Mouse (Mus musculus): Measurements from ENCODE around the gene Ppfia4.

Ppfia4 gene

GRCm38 (mm10) chr1:134332770-134333271, at the start of gene Ppfia4:
Gene Ppfia4 (minus strand): TSS chr1:134332928.
- no peak for TF ChIP-seq GATA4 (IDR thresholded peaks at IDR 0.05; ENCODE audit: insufficient replicate concordance, low read length)

- TF ChIP-seq GATA4 (IDR thresholded peaks at IDR 0.05; ENCODE audit: insufficient replicate concordance, low read length), result no peak
Observed at GRCm38 (mm10) chr1:134381795-134382625, 49.3 kb upstream of the Ppfia4 start.

- no peak for TF ChIP-seq GATA4 (IDR thresholded peaks at IDR 0.05; ENCODE audit: insufficient replicate concordance, low read length)
Observed at GRCm38 (mm10) chr1:134381051-134381450, 48.3 kb upstream of the Ppfia4 start.

- TF ChIP-seq GATA4 (IDR thresholded peaks at IDR 0.05; ENCODE audit: insufficient replicate concordance, low read length), result no peak
Observed at GRCm38 (mm10) chr1:134374124-134374523, 41.4 kb upstream of the Ppfia4 start.

GRCm38 (mm10) chr1:134368777-134369337, 36.1 kb upstream of the Ppfia4 start:
- no peak for TF ChIP-seq GATA4 (IDR thresholded peaks at IDR 0.05; ENCODE audit: insufficient replicate concordance, low read length)

GRCm38 (mm10) chr1:134365491-134365890, 32.8 kb upstream of the Ppfia4 start:
- TF ChIP-seq GATA4 (IDR thresholded peaks at IDR 0.05; ENCODE audit: insufficient replicate concordance, low read length), result no peak

GRCm38 (mm10) chr1:134363194-134363593, 30.5 kb upstream of the Ppfia4 start:
- no peak for TF ChIP-seq GATA4 (IDR thresholded peaks at IDR 0.05; ENCODE audit: insufficient replicate concordance, low read length)

GRCm38 (mm10) chr1:134361857-134362212, 29.1 kb upstream of the Ppfia4 start, which contains the start of gene Tmem183a:
Gene Tmem183a (minus strand): TSS chr1:134361979.
- peak; percentile 61; the same call in 1 of the 2 replicates for TF ChIP-seq GATA4 (IDR thresholded peaks at IDR 0.05; ENCODE audit: insufficient replicate concordance, low read length)

- TF ChIP-seq GATA4 (IDR thresholded peaks at IDR 0.05; ENCODE audit: insufficient replicate concordance, low read length), result no peak
Observed at GRCm38 (mm10) chr1:134361195-134361856, 28.6 kb upstream of the Ppfia4 start.

- TF ChIP-seq GATA4 (IDR thresholded peaks at IDR 0.05; ENCODE audit: insufficient replicate concordance, low read length), result no peak
Observed at GRCm38 (mm10) chr1:134360656-134361055, 27.9 kb upstream of the Ppfia4 start.

- no peak for TF ChIP-seq GATA4 (IDR thresholded peaks at IDR 0.05; ENCODE audit: insufficient replicate concordance, low read length)
Observed at GRCm38 (mm10) chr1:134357461-134357860, 24.7 kb upstream of the Ppfia4 start.

- no peak for TF ChIP-seq GATA4 (IDR thresholded peaks at IDR 0.05; ENCODE audit: insufficient replicate concordance, low read length)
Observed at GRCm38 (mm10) chr1:134353326-134353725, 20.6 kb upstream of the Ppfia4 start.

GRCm38 (mm10) chr1:134347791-134348190, 15.1 kb upstream of the Ppfia4 start:
- no peak for TF ChIP-seq GATA4 (IDR thresholded peaks at IDR 0.05; ENCODE audit: insufficient replicate concordance, low read length)

GRCm38 (mm10) chr1:134345075-134345474, 12.3 kb upstream of the Ppfia4 start:
- TF ChIP-seq GATA4 (IDR thresholded peaks at IDR 0.05; ENCODE audit: insufficient replicate concordance, low read length), result no peak

- TF ChIP-seq GATA4 (IDR thresholded peaks at IDR 0.05; ENCODE audit: insufficient replicate concordance, low read length), result no peak
Observed at GRCm38 (mm10) chr1:134344005-134344950, 11.6 kb upstream of the Ppfia4 start.
